Mouse (Mus musculus) cortical plate, adult 2 months (tissue): ENCODE results near the gene Hip1.

Experiments used
- CTCF ChIP-seq: fragments of 200-500 bp; IDR thresholded peaks from 2 replicates; pipeline ENCODE4 v1.5.1; 2011; ENCODE audit warnings: mild to moderate bottlenecking, control low read depth, low read length; ENCODE audit not compliant: insufficient read depth; ENCODE audit errors: extremely low read depth
- POLR2A ChIP-seq: fragments of 200-500 bp; IDR thresholded peaks from 2 replicates; pipeline ENCODE4 v1.6.1; 2011; ENCODE audit warnings: mild to moderate bottlenecking, low read length, control low read depth; ENCODE audit not compliant: insufficient read depth; ENCODE audit errors: extremely low read depth

GRCm38 (mm10) chr5:135529310-135529709 is 15.6 kb downstream of the Hip1 start:
- no peak for TF ChIP-seq POLR2A
- peak; percentile 35; the same call in 1 of the 2 replicates for TF ChIP-seq CTCF
